Mouse (Mus musculus) bone marrow, adult 2 months (tissue): ENCODE measurements at regions not wholly inside any gene's neighbourhood (a gene's known extent, or its start where the extent isn't known, plus 50 kb on each side); places are given as distances from the start of the nearest gene placed in this dataset.

Source experiments
- CTCF ChIP-seq: fragments of 200-500 bp; IDR thresholded peaks from 2 replicates; pipeline ENCODE4 v1.5.1; 2011; ENCODE audit warnings: low read length, control low read depth; ENCODE audit not compliant: control insufficient read depth, insufficient read depth
- POLR2A ChIP-seq: fragments of 200-500 bp; IDR thresholded peaks from 2 replicates; pipeline ENCODE4 v1.6.1; 2011; ENCODE audit warnings: low read depth, mild to moderate bottlenecking, control low read depth, low read length, borderline replicate concordance; ENCODE audit not compliant: control insufficient read depth

DNA sequence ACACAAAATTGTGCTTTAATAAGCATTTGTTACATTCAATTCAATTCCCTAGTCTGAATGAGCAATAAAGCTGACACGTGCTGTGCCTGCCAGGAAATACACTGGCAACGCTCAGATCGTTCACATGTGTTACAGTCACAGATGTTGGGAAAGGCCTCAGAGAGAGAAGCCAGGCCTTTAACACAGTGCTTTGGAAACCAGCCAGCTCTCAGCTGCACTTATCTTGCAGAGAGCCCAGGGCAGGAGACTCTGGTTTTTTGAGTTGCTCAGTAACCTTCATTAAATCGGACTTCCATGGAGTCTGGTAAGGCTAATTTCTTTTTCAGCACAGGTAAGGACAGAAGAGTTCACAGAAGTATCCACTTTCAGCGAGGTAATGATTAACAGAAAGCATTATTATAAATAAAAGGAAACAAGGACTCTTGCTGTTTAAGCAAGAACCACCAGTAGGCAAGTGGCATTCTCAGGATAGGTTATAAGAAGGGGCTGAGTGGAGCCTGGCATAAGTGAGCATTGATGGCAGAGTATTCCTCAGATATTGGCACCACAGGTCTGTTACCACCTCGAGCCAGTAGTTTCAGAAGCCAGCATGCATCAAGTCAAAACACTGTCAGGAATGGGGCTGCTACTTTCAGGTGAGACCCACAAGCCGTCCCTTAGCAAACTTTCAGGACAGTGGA, 1198.7 kb downstream of the Slc22a22 start:
- no peak for TF ChIP-seq CTCF
- no peak for TF ChIP-seq POLR2A
